Mouse (Mus musculus): ENCODE results near the gene Myl9.

- TF ChIP-seq CTCF (IDR thresholded peaks at IDR 0.05; ENCODE audit: control insufficient read depth, insufficient read depth, insufficient read length), result no peak
- TF ChIP-seq CEBPB (IDR thresholded peaks at IDR 0.05; ENCODE audit: low read depth), result no peak
- TF ChIP-seq USF1 (IDR thresholded peaks at IDR 0.05; ENCODE audit: low read depth), result no peak
Observed at GRCm38 (mm10) chr2:156763101-156763500, 12.1 kb upstream of the Myl9 start.

All from C2C12 (cell line).